Mouse (Mus musculus) MEL (cell line): Measurements from ENCODE around the gene Ndrg3.
"Not testable (repeated sequence)": the region's sequence is repeated elsewhere in the genome, so short reads cannot be mapped to it uniquely, and the experiment has no call there.

Experiments
- HCFC1 ChIP-seq: IDR thresholded peaks from 2 replicates; pipeline ENCODE4 v1.6.1; 2012; ENCODE audit warnings: low read depth, mild to moderate bottlenecking, inconsistent platforms, low read length, improper control_type of control experiment, moderate library complexity
- MAZ ChIP-seq: IDR thresholded peaks from 2 replicates; pipeline ENCODE4 v1.6.1; 2012; ENCODE audit warnings: low read depth, mild to moderate bottlenecking, inconsistent platforms, low read length, improper control_type of control experiment
- TAL1 ChIP-seq: IDR thresholded peaks from 2 replicates; pipeline ENCODE4 v1.6.1; 2012; ENCODE audit warnings: mild to moderate bottlenecking, inconsistent platforms, low read length, moderate library complexity, mixed read lengths

GRCm38 (mm10) chr2:156919191-156919590, 72.7 kb downstream of the Ndrg3 start:
- not testable (repeated sequence) for TF ChIP-seq HCFC1, TAL1, MAZ
